Mouse (Mus musculus) frontal cortex, postnatal 36 days (tissue): ENCODE data around the gene Tcf12.

Source experiments
- DNase-seq, 2 experiments: peaks; one replicate each; pipeline ENCODE4 v3.0.0; 2022; ENCODE audit warnings: low spot score in 2 of 2

Tcf12 gene

GRCm38 (mm10) chr9:72088893-72089611 is 22.6 kb downstream of the Tcf12 start:
- DNase-seq, result no peak

GRCm38 (mm10) chr9:72085017-72085416 is 26.7 kb downstream of the Tcf12 start:
- no peak for DNase-seq

GRCm38 (mm10) chr9:72084131-72084530 is 27.5 kb downstream of the Tcf12 start:
- DNase-seq, result peak in 1 of 2 experiments; percentile 58

- DNase-seq, result no peak
Measured at GRCm38 (mm10) chr9:72076158-72076557, 35.5 kb downstream of the Tcf12 start.

GRCm38 (mm10) chr9:72066151-72066550 is 45.5 kb downstream of the Tcf12 start:
- no peak for DNase-seq

GRCm38 (mm10) chr9:72053144-72053543 is 58.5 kb downstream of the Tcf12 start:
- DNase-seq, result no peak

- no peak for DNase-seq
Measured at GRCm38 (mm10) chr9:72040156-72040555, 71.5 kb downstream of the Tcf12 start.

- no peak for DNase-seq
Measured at GRCm38 (mm10) chr9:72039369-72039768, 72.3 kb downstream of the Tcf12 start.

GRCm38 (mm10) chr9:72037059-72037516 is 74.6 kb downstream of the Tcf12 start:
- DNase-seq, result no peak

GRCm38 (mm10) chr9:72036257-72036656 is 75.4 kb downstream of the Tcf12 start:
- no peak for DNase-seq

GRCm38 (mm10) chr9:72033271-72033670 is 78.4 kb downstream of the Tcf12 start:
- DNase-seq, result peak in 1 of 2 experiments; percentile 43

- DNase-seq, result no peak
Measured at GRCm38 (mm10) chr9:72030274-72030673, 81.4 kb downstream of the Tcf12 start.

- no peak for DNase-seq
Measured at GRCm38 (mm10) chr9:72029601-72030000, 82.1 kb downstream of the Tcf12 start.

- no peak for DNase-seq
Measured at GRCm38 (mm10) chr9:72023274-72023673, 88.4 kb downstream of the Tcf12 start.

- peak in 1 of 2 experiments; percentile 58 for DNase-seq
Measured at GRCm38 (mm10) chr9:72021512-72021911, 90.2 kb downstream of the Tcf12 start.

GRCm38 (mm10) chr9:72016021-72016420 is 95.7 kb downstream of the Tcf12 start:
- no peak for DNase-seq

GRCm38 (mm10) chr9:72014585-72015381 is 96.9 kb downstream of the Tcf12 start:
- no peak for DNase-seq

GRCm38 (mm10) chr9:72013541-72013940 is 98.1 kb downstream of the Tcf12 start:
- no peak for DNase-seq

- DNase-seq, result no peak
Measured at GRCm38 (mm10) chr9:72008634-72009033, 103.0 kb downstream of the Tcf12 start.

GRCm38 (mm10) chr9:71991147-71991546 is 120.5 kb downstream of the Tcf12 start:
- no peak for DNase-seq

GRCm38 (mm10) chr9:71990376-71990775 is 121.3 kb downstream of the Tcf12 start:
- no peak for DNase-seq

- DNase-seq, result no peak
Measured at GRCm38 (mm10) chr9:71989663-71990062, 122.0 kb downstream of the Tcf12 start.

- DNase-seq, result no peak
Measured at GRCm38 (mm10) chr9:71986716-71987115, 125.0 kb downstream of the Tcf12 start.
